Mouse (Mus musculus): ENCODE results near the gene Rnf180. TPM values are rescaled to one million over a fixed set of nuclear protein-coding genes. Genes with fewer than 3 reads are reported as not detected.
"Not testable (repeated sequence)": the region's sequence is repeated elsewhere in the genome, so short reads cannot be mapped to it uniquely, and the experiment has no call there.

Rnf180 gene
- total and polyA plus RNA-seq, 3 experiments: 0.23 to 0.84 TPM; not detected in 1

DNA sequence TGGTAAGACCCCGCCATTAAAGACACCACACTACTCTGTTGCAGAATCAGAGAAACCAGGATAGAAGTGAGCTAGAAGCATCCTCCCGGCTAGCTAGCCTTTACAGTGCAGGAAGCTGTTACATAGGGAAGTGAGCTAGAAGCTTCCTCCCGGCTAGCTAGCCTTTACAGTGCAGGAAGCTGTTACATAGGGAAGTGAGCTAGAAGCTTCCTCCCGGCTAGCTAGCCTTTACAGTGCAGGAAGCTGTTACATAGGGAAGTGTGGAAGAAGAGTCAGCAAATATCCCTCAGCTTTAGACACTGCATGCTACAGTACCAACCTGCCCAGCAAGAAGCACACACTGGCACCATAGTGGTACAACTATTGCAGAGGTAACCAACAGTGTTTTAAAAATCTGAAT lies 15.9 kb upstream of the Rnf180 start:
- not testable (repeated sequence) for H3K27me3 ChIP-seq (ENCODE audit: control insufficient read depth in 1 of 2, insufficient read depth in 2 of 2, low read length in 2 of 2); DNase-seq (ENCODE audit: low read depth, low spot score); H3K4me1 ChIP-seq (ENCODE audit: control insufficient read depth in 1 of 2, insufficient read depth in 2 of 2, low read length in 2 of 2); H3K9me3 ChIP-seq (replicated peaks; ENCODE audit: insufficient read depth, low read length); H3K36me3 ChIP-seq (ENCODE audit: control insufficient read depth in 1 of 2, insufficient read depth in 2 of 2, low read length in 2 of 2); H3K27ac ChIP-seq (ENCODE audit: control insufficient read depth, low read depth, low read length); H3K4me3 ChIP-seq (ENCODE audit: control insufficient read depth in 1 of 2, insufficient read depth in 1 of 2, low read depth in 2 of 2, low read length in 2 of 2); H3K79me2 ChIP-seq (ENCODE audit: control insufficient read depth, insufficient read depth, low read length, poor library complexity); H3K9ac ChIP-seq (ENCODE audit: control insufficient read depth, low read depth, low read length, poor library complexity, severe bottlenecking)

GRCm38 (mm10) chr13:105305513-105305912 lies 10.9 kb upstream of the Rnf180 start:
- H3K79me2 ChIP-seq (ENCODE audit: control insufficient read depth, insufficient read depth, low read length, poor library complexity): no peaks in the 10 kb centered on the region
- no peak for DNase-seq (ENCODE audit: low read depth, low spot score)
- no peak overlapping the region for H3K9ac ChIP-seq (ENCODE audit: control insufficient read depth, low read depth, low read length, poor library complexity, severe bottlenecking)
- H3K4me3 ChIP-seq (ENCODE audit: control insufficient read depth in 1 of 2, insufficient read depth in 1 of 2, low read depth in 2 of 2, low read length in 2 of 2): no peak overlapping the region
- TF ChIP-seq TCF12 (IDR thresholded peaks at IDR 0.05; ENCODE audit: low read depth, low read length) (no peak), CTCF (IDR thresholded peaks at IDR 0.05 in 2 of 3, conservative IDR thresholded peaks at IDR 0.05 in 1 of 3; ENCODE audit: control insufficient read depth in 1 of 3, insufficient read depth in 1 of 3, low read depth in 2 of 3, low read length in 3 of 3, poor library complexity in 1 of 3, severe bottlenecking in 1 of 3) (no peak), MAFK (IDR thresholded peaks at IDR 0.05; ENCODE audit: borderline replicate concordance, low read depth, low read length) (no peak), SMC3 (IDR thresholded peaks at IDR 0.05; ENCODE audit: low read depth, low read length) (no peak), RAD21 (IDR thresholded peaks at IDR 0.05; ENCODE audit: low read depth, low read length) (no peak), ZC3H11A (IDR thresholded peaks at IDR 0.05; ENCODE audit: low read depth, low read length) (no peak), ZMIZ1 (IDR thresholded peaks at IDR 0.05; ENCODE audit: low read depth, low read length) (no peak), GABPA (IDR thresholded peaks at IDR 0.05; ENCODE audit: low read depth, low read length) (no peak), USF1 (IDR thresholded peaks at IDR 0.05; ENCODE audit: low read depth, low read length) (no peak), MAZ (IDR thresholded peaks at IDR 0.05; ENCODE audit: low read depth, low read length) (no peak), MAX (IDR thresholded peaks at IDR 0.05; ENCODE audit: low read length) (no peak), NELFE (IDR thresholded peaks at IDR 0.05; ENCODE audit: low read depth, low read length) (no peak), RCOR1 (IDR thresholded peaks at IDR 0.05; ENCODE audit: low read depth, low read length) (no peak)
- H3K36me3 ChIP-seq (ENCODE audit: control insufficient read depth in 1 of 2, insufficient read depth in 2 of 2, low read length in 2 of 2): peaks cover 0 to 7% of the 10 kb centered on the region in 2 experiments; a peak in 2 of 4 replicates
- no peak overlapping the region for H3K27ac ChIP-seq (ENCODE audit: control insufficient read depth, low read depth, low read length)
- H3K27me3 ChIP-seq (ENCODE audit: control insufficient read depth in 1 of 2, insufficient read depth in 2 of 2, low read length in 2 of 2): no peaks in the 10 kb centered on the region
- peaks cover 4 to 5% of the 10 kb centered on the region in 2 experiments; a peak in 2 of 4 replicates for H3K4me1 ChIP-seq (ENCODE audit: control insufficient read depth in 1 of 2, insufficient read depth in 2 of 2, low read length in 2 of 2)
- H3K9me3 ChIP-seq (replicated peaks; ENCODE audit: insufficient read depth, low read length): no peaks in the 10 kb centered on the region

- Histone ChIP-seq H3K4me1 (ENCODE audit: control insufficient read depth in 1 of 2, insufficient read depth in 2 of 2, low read length in 2 of 2) (peaks cover 7 to 10% of the 10 kb centered on the region in 2 experiments), H3K79me2 (ENCODE audit: control insufficient read depth, insufficient read depth, low read length, poor library complexity) (no peaks in the 10 kb centered on the region), H3K36me3 (ENCODE audit: control insufficient read depth in 1 of 2, insufficient read depth in 2 of 2, low read length in 2 of 2) (peaks cover 0 to 16% of the 10 kb centered on the region in 2 experiments; a peak in 2 of 4 replicates), H3K9me3 (replicated peaks; ENCODE audit: insufficient read depth, low read length) (no peaks in the 10 kb centered on the region), H3K9ac (ENCODE audit: control insufficient read depth, low read depth, low read length, poor library complexity, severe bottlenecking) (no peak overlapping the region), H3K27me3 (ENCODE audit: control insufficient read depth in 1 of 2, insufficient read depth in 2 of 2, low read length in 2 of 2) (no peaks in the 10 kb centered on the region), H3K27ac (ENCODE audit: control insufficient read depth, low read depth, low read length) (no peak overlapping the region), H3K4me3 (ENCODE audit: control insufficient read depth in 1 of 2, insufficient read depth in 1 of 2, low read depth in 2 of 2, low read length in 2 of 2) (no peak overlapping the region)
- no peak for DNase-seq (ENCODE audit: low read depth, low spot score)
- TF ChIP-seq NELFE (IDR thresholded peaks at IDR 0.05; ENCODE audit: low read depth, low read length) (no peak), MEF2A (IDR thresholded peaks at IDR 0.05; ENCODE audit: extremely low read depth, insufficient replicate concordance, low read depth, low read length, poor library complexity, severe bottlenecking) (no peak), MAX (IDR thresholded peaks at IDR 0.05; ENCODE audit: low read length) (no peak), KAT2A (conservative IDR thresholded peaks at IDR 0.05; ENCODE audit: low read depth, low read length) (no peak), RAD21 (IDR thresholded peaks at IDR 0.05; ENCODE audit: low read depth, low read length) (no peak), ZMIZ1 (IDR thresholded peaks at IDR 0.05; ENCODE audit: low read depth, low read length) (no peak), USF1 (IDR thresholded peaks at IDR 0.05; ENCODE audit: low read depth, low read length) (no peak), USF2 (IDR thresholded peaks at IDR 0.05; ENCODE audit: borderline replicate concordance in 1 of 2, insufficient read depth in 1 of 2, low read depth in 1 of 2, low read length in 2 of 2) (no peak)
Measured at GRCm38 (mm10) chr13:105304054-105304453, 9.4 kb upstream of the Rnf180 start.

Data from MEL (cell line).